Mouse (Mus musculus) hindbrain, embryonic 16.5 days (tissue): ENCODE measurements at regions not wholly inside any gene's neighbourhood (a gene's known extent, or its start where the extent isn't known, plus 50 kb on each side); places are given as distances from the start of the nearest gene placed in this dataset.

Source experiments
- ATAC-seq: fragments of 200-750 bp; cut with Nextera tagmentation; 2 replicates; pipeline ENCODE4 v1.8.0; 2017; ENCODE audit warnings: moderate TSS enrichment, moderate library complexity
- H3K27ac ChIP-seq: fragments of 300-500 bp; sonication (generic); 2 replicates; pipeline ENCODE4 v1.5.1; 2014; ENCODE audit warnings: low read depth, mild to moderate bottlenecking, control low read depth, low read length, moderate library complexity
- H3K27me3 ChIP-seq: fragments of 300-500 bp; sonication (generic); replicated peaks from 2 replicates; pipeline ENCODE4 v1.6.1; 2014; ENCODE audit warnings: low read length; ENCODE audit not compliant: control insufficient read depth, insufficient read depth
- H3K36me3 ChIP-seq: fragments of 300-500 bp; sonication (generic); 2 replicates; pipeline ENCODE4 v1.6.1; 2014; ENCODE audit warnings: mild to moderate bottlenecking, low read length, moderate library complexity, mixed read lengths; ENCODE audit not compliant: control insufficient read depth, insufficient read depth
- H3K4me1 ChIP-seq: fragments of 300-500 bp; sonication (generic); 2 replicates; pipeline ENCODE4 v1.6.1; 2014; ENCODE audit warnings: low read depth, low read length; ENCODE audit not compliant: control insufficient read depth, insufficient read depth
- H3K4me2 ChIP-seq: fragments of 300-500 bp; sonication (generic); 2 replicates; pipeline ENCODE4 v1.6.1; 2014; ENCODE audit warnings: mild to moderate bottlenecking, low read length, control low read depth, moderate library complexity
- H3K4me3 ChIP-seq: fragments of 300-500 bp; sonication (generic); 2 replicates; pipeline ENCODE4 v1.5.1; 2014; ENCODE audit warnings: mild to moderate bottlenecking, low read length, control low read depth, moderate library complexity
- H3K9ac ChIP-seq: fragments of 300-500 bp; sonication (generic); 2 replicates; pipeline ENCODE4 v1.6.1; 2014; ENCODE audit warnings: low read depth, mild to moderate bottlenecking, control low read depth, low read length, moderate library complexity
- H3K9me3 ChIP-seq: fragments of 300-500 bp; sonication (generic); 2 replicates; pipeline ENCODE4 v1.6.1; 2014; ENCODE audit warnings: mild to moderate bottlenecking, low read length, moderate library complexity; ENCODE audit not compliant: control insufficient read depth
- WGBS: fragments of 180-500 bp; shearing (Covaris S2); extraction: QIAGEN DNeasy Blood & Tissue Kit; methylation state at CpG from one replicate; pipeline ENCODE4 v1.1.7; 2014; 5-methylcytosine and 5-hydroxymethylcytosine counted together

DNA sequence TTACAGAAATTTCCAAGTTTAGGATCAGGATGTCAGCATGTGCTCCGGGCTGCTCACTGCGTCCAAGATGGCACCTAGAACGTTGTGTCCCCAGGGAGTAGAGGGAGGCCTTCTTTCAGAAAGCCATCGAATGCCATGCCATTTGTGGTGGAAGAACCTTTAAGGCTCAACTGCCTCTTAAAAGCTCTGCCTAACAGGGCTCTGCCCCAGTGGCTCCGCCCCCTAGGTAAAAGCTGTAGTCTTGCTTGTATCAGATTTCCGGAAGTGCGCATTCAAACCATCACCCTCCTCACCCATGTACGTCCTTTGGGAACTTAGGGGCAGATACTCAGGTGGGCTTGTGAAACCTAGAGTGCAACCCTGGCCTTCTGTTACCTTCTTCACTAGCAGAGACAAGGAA is 54.0 kb upstream of the Psmd7 start:
- H3K9ac ChIP-seq: no peak overlapping the region
- H3K4me2 ChIP-seq: no peak overlapping the region
- H3K27ac ChIP-seq: no peak overlapping the region
- WGBS: 86% methylated on average over 8 of the region's 8 CpGs
- no peaks in the 10 kb centered on the region for H3K36me3 ChIP-seq
- no peak for ATAC-seq
- no peaks in the 10 kb centered on the region for H3K9me3 ChIP-seq
- no peaks in the 10 kb centered on the region for H3K27me3 ChIP-seq
- H3K4me1 ChIP-seq: no peaks in the 10 kb centered on the region
- no peak overlapping the region for H3K4me3 ChIP-seq

DNA sequence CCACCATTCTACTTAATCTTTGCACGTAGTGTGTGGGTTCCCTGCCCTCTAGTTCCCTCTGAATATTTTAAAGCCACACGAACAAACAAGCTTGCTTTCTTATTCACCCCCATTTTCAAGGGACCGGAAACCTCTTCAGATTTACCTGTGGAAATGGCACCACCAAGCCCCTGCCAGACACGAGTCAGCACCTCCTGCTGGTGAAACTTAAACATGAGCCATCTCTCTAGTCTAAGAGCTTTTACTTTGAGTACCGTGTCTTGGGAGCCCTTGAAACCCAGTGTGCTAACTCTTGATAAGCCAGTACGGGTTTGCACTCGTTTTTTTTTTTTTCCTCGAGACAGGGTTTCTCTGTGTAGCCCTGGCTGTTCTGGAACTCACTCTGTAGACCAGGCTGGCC is 59.7 kb upstream of the Psmd7 start:
- H3K4me2 ChIP-seq: no peak overlapping the region
- H3K9me3 ChIP-seq: no peaks in the 10 kb centered on the region
- no peaks in the 10 kb centered on the region for H3K36me3 ChIP-seq
- no peak for ATAC-seq
- H3K9ac ChIP-seq: no peak overlapping the region
- no peak overlapping the region for H3K27ac ChIP-seq
- no peak overlapping the region for H3K4me3 ChIP-seq
- 85% methylated on average over 8 of the region's 8 CpGs for WGBS
- no peaks in the 10 kb centered on the region for H3K27me3 ChIP-seq
- no peaks in the 10 kb centered on the region for H3K4me1 ChIP-seq

DNA sequence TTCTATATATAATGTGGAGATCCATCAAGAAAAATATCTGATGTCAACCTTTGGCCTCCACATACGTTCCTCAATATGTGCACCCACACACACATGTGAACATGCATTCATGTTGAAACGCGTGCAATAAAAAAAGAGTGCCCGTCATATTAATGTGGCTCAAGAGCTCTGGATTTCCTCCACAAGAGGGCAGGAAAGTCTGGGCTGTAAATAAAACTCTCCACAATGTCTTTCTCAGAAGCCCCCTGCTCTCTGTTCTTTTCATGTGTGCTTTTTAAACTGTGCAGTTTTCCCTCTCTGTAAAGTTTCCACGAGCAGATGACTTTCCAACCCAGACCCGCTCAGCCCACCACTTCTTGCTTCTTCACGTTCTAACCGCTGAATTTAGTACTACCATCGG is 62.0 kb upstream of the Psmd7 start:
- no peak overlapping the region for H3K4me2 ChIP-seq

DNA sequence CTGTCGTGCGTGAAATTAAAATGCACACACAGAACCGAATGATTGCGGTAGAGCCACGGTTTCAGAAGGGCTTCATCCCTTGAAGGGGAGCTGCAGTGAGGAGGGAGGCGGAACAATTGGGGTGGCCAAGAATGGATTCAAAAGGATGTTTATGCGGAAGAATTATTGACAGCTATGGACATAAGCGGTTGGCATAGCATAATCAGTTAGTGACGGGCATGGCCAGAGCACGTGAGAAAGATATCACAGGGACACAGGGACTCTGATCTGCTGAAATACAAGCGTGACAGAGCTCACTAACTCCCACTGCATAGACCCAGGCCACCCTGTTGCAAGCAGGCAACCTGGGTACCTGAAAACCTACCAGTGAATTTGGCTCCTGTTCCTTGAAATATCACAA is 63.2 kb upstream of the Psmd7 start:
- no peak overlapping the region for H3K27ac ChIP-seq

More for the DNA sequence above, 62.0 kb upstream of the Psmd7 start:
- no peaks in the 10 kb centered on the region for H3K4me1 ChIP-seq
- no peaks in the 10 kb centered on the region for H3K36me3 ChIP-seq
- H3K27ac ChIP-seq: no peak overlapping the region
- no peak overlapping the region for H3K4me3 ChIP-seq
- H3K9ac ChIP-seq: no peak overlapping the region
- WGBS: 80% methylated on average over 9 of the region's 9 CpGs
- no peaks in the 10 kb centered on the region for H3K27me3 ChIP-seq
- H3K9me3 ChIP-seq: no peaks in the 10 kb centered on the region
- no peak for ATAC-seq

DNA sequence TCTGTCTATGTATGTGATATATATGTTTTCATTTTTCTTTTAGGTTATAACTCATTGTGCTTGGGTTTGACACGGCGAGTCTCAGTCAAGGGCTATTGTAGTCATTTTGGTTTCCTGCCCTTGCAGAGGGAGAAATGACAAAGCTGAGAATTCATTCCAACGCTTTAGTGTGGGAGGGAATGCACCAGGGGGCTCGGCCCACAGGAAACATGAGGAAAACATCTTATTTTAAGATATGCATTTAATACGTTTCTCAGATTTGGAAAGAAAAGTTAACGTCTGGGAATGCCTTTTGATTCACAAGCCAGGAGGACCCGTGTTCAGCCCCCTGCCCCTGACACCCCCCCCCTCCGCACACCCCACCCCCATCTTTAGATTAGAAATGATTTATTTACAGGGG is 64.0 kb upstream of the Psmd7 start:
- no peaks in the 10 kb centered on the region for H3K9me3 ChIP-seq
- ATAC-seq: no peak
- no peak overlapping the region for H3K9ac ChIP-seq
- H3K4me2 ChIP-seq: no peak overlapping the region
- H3K27me3 ChIP-seq: no peaks in the 10 kb centered on the region
- no peaks in the 10 kb centered on the region for H3K36me3 ChIP-seq
- H3K4me3 ChIP-seq: no peak overlapping the region
- no peaks in the 10 kb centered on the region for H3K4me1 ChIP-seq
- WGBS: 71% methylated on average over 8 of the region's 8 CpGs
- H3K27ac ChIP-seq: no peak overlapping the region

More for the DNA sequence above, 63.2 kb upstream of the Psmd7 start:
- Histone ChIP-seq H3K4me1 (no peaks in the 10 kb centered on the region), H3K9me3 (no peaks in the 10 kb centered on the region), H3K4me3 (peak overlapping the region; percentile 5), H3K4me2 (peak overlapping the region; percentile 42), H3K9ac (no peak overlapping the region), H3K36me3 (no peaks in the 10 kb centered on the region), H3K27me3 (no peaks in the 10 kb centered on the region)
- no peak for ATAC-seq
- WGBS: 51% methylated on average over 11 of the region's 11 CpGs

DNA sequence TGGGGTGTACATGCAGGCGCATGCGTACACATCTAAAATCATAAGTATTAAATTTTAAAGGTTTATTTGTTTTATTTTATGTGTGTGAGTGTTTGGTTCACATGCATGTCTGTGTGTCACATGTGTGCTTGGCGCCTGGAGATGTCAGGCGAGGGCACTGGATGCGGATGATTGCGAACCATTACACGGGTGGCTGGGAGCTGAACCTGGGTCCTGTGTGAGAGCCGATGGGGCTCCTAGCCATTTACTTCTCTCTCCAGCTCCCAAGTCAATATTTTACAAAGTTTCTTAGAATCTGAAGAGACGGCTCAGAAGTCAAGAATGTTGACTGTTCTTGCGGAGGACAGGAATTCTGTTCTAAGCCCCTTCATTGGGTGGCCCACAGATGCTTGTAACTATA is 65.4 kb upstream of the Psmd7 start:
- no peak overlapping the region for H3K4me2 ChIP-seq
- no peak overlapping the region for H3K4me3 ChIP-seq
- WGBS: 93% methylated on average over 10 of the region's 10 CpGs
- no peaks in the 10 kb centered on the region for H3K27me3 ChIP-seq
- no peaks in the 10 kb centered on the region for H3K36me3 ChIP-seq
- H3K9me3 ChIP-seq: no peaks in the 10 kb centered on the region
- no peak overlapping the region for H3K9ac ChIP-seq
- no peak overlapping the region for H3K27ac ChIP-seq
- H3K4me1 ChIP-seq: no peaks in the 10 kb centered on the region
- no peak for ATAC-seq

DNA sequence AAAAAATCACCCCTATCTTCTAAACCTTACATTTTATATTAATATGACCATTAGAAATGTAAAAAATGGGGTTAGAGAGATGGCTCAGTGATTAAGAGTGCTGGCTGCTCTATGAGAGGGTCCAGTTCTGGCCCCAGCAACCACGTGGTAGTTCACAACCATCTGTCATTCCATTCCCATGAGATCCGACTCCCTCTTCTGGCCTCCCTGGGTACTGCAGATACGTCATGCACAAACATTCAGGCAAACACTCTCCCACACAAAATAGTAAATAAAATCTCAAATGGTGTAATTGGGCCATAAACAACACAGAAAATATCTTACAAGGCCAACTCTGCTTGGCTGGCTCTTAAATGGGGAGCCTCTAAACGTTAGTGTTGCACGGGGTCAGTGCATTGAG is 68.4 kb upstream of the Psmd7 start:
- ATAC-seq: no peak
- Histone ChIP-seq H3K9ac (no peak overlapping the region), H3K9me3 (no peaks in the 10 kb centered on the region), H3K27me3 (no peaks in the 10 kb centered on the region), H3K27ac (no peak overlapping the region), H3K36me3 (no peaks in the 10 kb centered on the region), H3K4me2 (no peak overlapping the region), H3K4me1 (no peaks in the 10 kb centered on the region), H3K4me3 (no peak overlapping the region)
- 78% methylated on average over 5 of the region's 5 CpGs for WGBS

DNA sequence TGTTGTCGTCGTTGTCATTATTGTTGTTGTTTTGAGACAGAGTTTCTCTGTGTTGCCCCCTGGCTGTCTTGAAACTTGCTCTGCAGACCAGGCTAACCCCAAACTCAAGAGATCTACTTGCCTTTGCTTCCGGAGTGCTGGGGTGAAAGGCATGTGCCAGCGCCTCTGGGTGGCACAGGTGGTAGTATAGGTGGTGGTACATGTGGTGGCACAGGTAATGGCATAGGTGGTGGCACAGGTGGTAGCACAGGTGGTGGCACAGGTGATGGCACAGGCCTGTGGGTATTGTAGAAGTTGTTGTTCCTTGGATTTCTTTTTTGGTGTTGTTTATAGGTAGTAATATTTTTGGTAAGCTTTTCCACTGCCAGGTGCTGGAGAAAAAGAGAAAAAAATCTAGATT is 69.5 kb upstream of the Psmd7 start:
- WGBS: 91% methylated on average over 4 of the region's 4 CpGs
- no peak overlapping the region for H3K4me3 ChIP-seq
- H3K36me3 ChIP-seq: no peaks in the 10 kb centered on the region
- ATAC-seq: no peak
- no peaks in the 10 kb centered on the region for H3K9me3 ChIP-seq
- H3K4me1 ChIP-seq: no peaks in the 10 kb centered on the region
- no peak overlapping the region for H3K4me2 ChIP-seq
- H3K9ac ChIP-seq: no peak overlapping the region
- no peaks in the 10 kb centered on the region for H3K27me3 ChIP-seq
- H3K27ac ChIP-seq: no peak overlapping the region

DNA sequence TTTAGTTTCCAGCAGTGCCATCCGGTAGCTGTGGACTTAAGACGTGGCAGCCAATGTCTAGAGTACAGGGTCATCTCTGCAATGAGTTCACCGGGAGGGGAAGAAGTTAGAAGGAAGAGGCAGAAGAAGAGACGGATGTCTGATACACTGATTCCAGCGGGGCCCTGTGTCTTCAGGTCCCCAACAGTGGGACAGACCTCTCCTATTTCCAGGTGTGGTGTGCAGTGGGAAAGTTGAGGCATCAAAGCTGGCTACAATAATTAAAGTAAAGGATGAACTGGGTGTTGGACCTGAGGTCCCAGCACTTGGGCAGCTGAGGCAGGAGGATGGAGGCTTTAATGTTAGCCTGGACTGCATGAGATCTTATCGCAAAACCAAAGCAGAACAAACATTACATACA is 70.1 kb upstream of the Psmd7 start:
- H3K9ac ChIP-seq: no peak overlapping the region
- no peaks in the 10 kb centered on the region for H3K27me3 ChIP-seq
- 93% methylated on average over 6 of the region's 6 CpGs for WGBS
- H3K9me3 ChIP-seq: no peaks in the 10 kb centered on the region
- no peak overlapping the region for H3K4me3 ChIP-seq
- no peak for ATAC-seq
- no peak overlapping the region for H3K27ac ChIP-seq
- H3K36me3 ChIP-seq: no peaks in the 10 kb centered on the region
- H3K4me1 ChIP-seq: no peaks in the 10 kb centered on the region
- no peak overlapping the region for H3K4me2 ChIP-seq

DNA sequence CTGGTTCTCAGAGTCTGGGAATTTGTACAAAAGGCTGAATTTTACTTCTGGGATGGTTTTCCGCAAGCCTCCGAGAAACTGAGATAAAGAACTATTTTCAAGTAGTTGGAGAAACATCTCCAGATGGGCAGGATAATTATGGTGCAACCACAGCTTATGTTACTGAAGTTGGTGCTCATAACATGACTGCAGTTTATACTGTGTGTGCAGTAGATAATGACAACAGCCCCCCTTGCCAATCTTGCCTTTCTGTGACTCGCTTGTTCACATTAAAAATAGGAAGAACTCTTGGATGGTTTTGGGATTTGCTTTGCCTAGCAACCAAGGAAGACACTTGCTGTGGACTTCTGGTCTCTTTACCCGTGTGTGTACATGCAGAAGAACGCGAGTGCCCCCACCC is 72.4 kb upstream of the Psmd7 start:
- Histone ChIP-seq H3K4me3 (no peak overlapping the region), H3K27ac (no peak overlapping the region), H3K9ac (no peak overlapping the region), H3K27me3 (no peaks in the 10 kb centered on the region), H3K4me1 (no peaks in the 10 kb centered on the region), H3K9me3 (no peaks in the 10 kb centered on the region), H3K4me2 (no peak overlapping the region), H3K36me3 (no peaks in the 10 kb centered on the region)
- no peak for ATAC-seq
- 92% methylated on average over 6 of the region's 6 CpGs for WGBS
